Mouse (Mus musculus): Measurements from ENCODE around the gene Plekhd1. TPM values are rescaled to one million over a fixed set of nuclear protein-coding genes. Genes with fewer than 3 reads are reported as not detected.

Gene Plekhd1
- polyA plus RNA-seq, 1 experiment from 2014 or later = 0.10 TPM

GRCm38 (mm10) chr12:80706915-80707604 lies 14.7 kb downstream of the Plekhd1 start:
- no peaks in the 10 kb centered on the region for H3K27me3 ChIP-seq
- H3K9me3 ChIP-seq = no peaks in the 10 kb centered on the region
- 40% methylated on average over 6 of the region's 6 CpGs for WGBS
- no peak overlapping the region; the same call in 1 of the 2 replicates for H3K27ac ChIP-seq
- H3K4me3 ChIP-seq = no peak overlapping the region
- H3K4me2 ChIP-seq (replicated peaks) = no peak overlapping the region
- H3K9ac ChIP-seq = 0 out of 2 replicates have a peak overlapping the region, but pooled peaks have one; percentile 43
- peaks cover 15% of the 10 kb centered on the region for H3K4me1 ChIP-seq
- no peaks in the 10 kb centered on the region for H3K36me3 ChIP-seq
- ATAC-seq (ENCODE audit: low FRiP score, low read depth) = no peak

- Histone ChIP-seq H3K4me3 (no peak overlapping the region), H3K27ac (no peak overlapping the region), H3K9me3 (no peaks in the 10 kb centered on the region), H3K27me3 (no peaks in the 10 kb centered on the region), H3K4me2 (replicated peaks) (no peak overlapping the region), H3K36me3 (no peaks in the 10 kb centered on the region), H3K9ac (no peak overlapping the region), H3K4me1 (no peaks in the 10 kb centered on the region)
- WGBS = 73% methylated on average over 6 of the region's 6 CpGs
- ATAC-seq (ENCODE audit: low FRiP score, low read depth) = no peak
These were observed 23.5 kb downstream of the Plekhd1 start for GRCm38 (mm10) chr12:80715915-80716314.

- Histone ChIP-seq H3K9me3 (no peaks in the 10 kb centered on the region), H3K9ac (no peak overlapping the region), H3K36me3 (no peaks in the 10 kb centered on the region), H3K4me2 (replicated peaks) (no peak overlapping the region), H3K4me1 (no peaks in the 10 kb centered on the region), H3K4me3 (no peak overlapping the region), H3K27me3 (no peaks in the 10 kb centered on the region), H3K27ac (no peak overlapping the region)
- 74% methylated on average over 2 of the region's 2 CpGs for WGBS
- ATAC-seq (ENCODE audit: low FRiP score, low read depth) = no peak
These were observed 26.8 kb downstream of the Plekhd1 start for GRCm38 (mm10) chr12:80719141-80719540.

- Histone ChIP-seq H3K4me3 (no peak overlapping the region), H3K9me3 (no peaks in the 10 kb centered on the region), H3K27me3 (0 out of 2 replicates have a peak, but pooled peaks cover 2% of the 10 kb centered on the region), H3K36me3 (no peaks in the 10 kb centered on the region), H3K9ac (no peak overlapping the region), H3K4me1 (no peaks in the 10 kb centered on the region), H3K27ac (no peak overlapping the region), H3K4me2 (replicated peaks) (no peak overlapping the region)
- WGBS = 79% methylated on average over 12 of the region's 12 CpGs
- ATAC-seq (ENCODE audit: low FRiP score, low read depth) = no peak
These were observed 28.1 kb downstream of the Plekhd1 start for GRCm38 (mm10) chr12:80720507-80720906.

GRCm38 (mm10) chr12:80721458-80721857 lies 29.1 kb downstream of the Plekhd1 start:
- H3K9ac ChIP-seq = no peak overlapping the region
- WGBS = 84% methylated on average over 15 of the region's 15 CpGs
- H3K27me3 ChIP-seq = 0 out of 2 replicates have a peak, but pooled peaks cover 2% of the 10 kb centered on the region
- no peaks in the 10 kb centered on the region for H3K4me1 ChIP-seq
- no peaks in the 10 kb centered on the region for H3K36me3 ChIP-seq
- ATAC-seq (ENCODE audit: low FRiP score, low read depth) = no peak
- no peak overlapping the region for H3K4me2 ChIP-seq (replicated peaks)
- no peak overlapping the region for H3K27ac ChIP-seq
- no peak overlapping the region for H3K4me3 ChIP-seq
- no peaks in the 10 kb centered on the region for H3K9me3 ChIP-seq

- Histone ChIP-seq H3K4me1 (no peaks in the 10 kb centered on the region), H3K27ac (no peak overlapping the region), H3K9ac (no peak overlapping the region), H3K4me2 (replicated peaks) (no peak overlapping the region), H3K27me3 (peaks cover 5% of the 10 kb centered on the region; the same call in 1 of the 2 replicates), H3K36me3 (no peaks in the 10 kb centered on the region), H3K9me3 (no peaks in the 10 kb centered on the region), H3K4me3 (no peak overlapping the region)
- 30% methylated on average over 10 of the region's 10 CpGs for WGBS
- no peak for ATAC-seq (ENCODE audit: low FRiP score, low read depth)
These were observed 32.6 kb downstream of the Plekhd1 start for GRCm38 (mm10) chr12:80724853-80725559.

- peaks cover 5% of the 10 kb centered on the region; the same call in 1 of the 2 replicates for H3K27me3 ChIP-seq
- no peaks in the 10 kb centered on the region for H3K9me3 ChIP-seq
- H3K27ac ChIP-seq = no peak overlapping the region
- no peak overlapping the region for H3K4me2 ChIP-seq (replicated peaks)
- no peak overlapping the region for H3K9ac ChIP-seq
- no peak overlapping the region for H3K4me3 ChIP-seq
- no peaks in the 10 kb centered on the region for H3K4me1 ChIP-seq
- 22% methylated on average over 1 of the region's 1 CpGs for WGBS
- no peaks in the 10 kb centered on the region for H3K36me3 ChIP-seq
- ATAC-seq (ENCODE audit: low FRiP score, low read depth) = no peak
These were observed 35.8 kb downstream of the Plekhd1 start for GRCm38 (mm10) chr12:80728207-80728606.

GRCm38 (mm10) chr12:80728814-80729213 lies 36.4 kb downstream of the Plekhd1 start:
- H3K9me3 ChIP-seq = no peaks in the 10 kb centered on the region
- peaks cover 5% of the 10 kb centered on the region; the same call in 1 of the 2 replicates for H3K27me3 ChIP-seq
- no peak for ATAC-seq (ENCODE audit: low FRiP score, low read depth)
- no peak overlapping the region for H3K9ac ChIP-seq
- H3K4me2 ChIP-seq (replicated peaks) = no peak overlapping the region
- H3K4me1 ChIP-seq = no peaks in the 10 kb centered on the region
- H3K4me3 ChIP-seq = no peak overlapping the region
- H3K27ac ChIP-seq = no peak overlapping the region
- 45% methylated on average over 2 of the region's 2 CpGs for WGBS
- H3K36me3 ChIP-seq = no peaks in the 10 kb centered on the region

GRCm38 (mm10) chr12:80729758-80730530 lies 37.6 kb downstream of the Plekhd1 start:
- no peak overlapping the region for H3K27ac ChIP-seq
- H3K9ac ChIP-seq = no peak overlapping the region
- ATAC-seq (ENCODE audit: low FRiP score, low read depth) = no peak
- no peaks in the 10 kb centered on the region for H3K9me3 ChIP-seq
- H3K4me2 ChIP-seq (replicated peaks) = no peak overlapping the region
- H3K4me3 ChIP-seq = no peak overlapping the region
- H3K27me3 ChIP-seq = peaks cover 5% of the 10 kb centered on the region; the same call in 1 of the 2 replicates
- no peaks in the 10 kb centered on the region for H3K4me1 ChIP-seq
- 88% methylated on average over 12 of the region's 12 CpGs for WGBS
- no peaks in the 10 kb centered on the region for H3K36me3 ChIP-seq

GRCm38 (mm10) chr12:80730567-80730966 lies 38.2 kb downstream of the Plekhd1 start:
- ATAC-seq (ENCODE audit: low FRiP score, low read depth) = peak; percentile 85
- Histone ChIP-seq H3K4me2 (replicated peaks) (peak overlapping the region; percentile 35; the same call in 1 of the 2 replicates), H3K36me3 (no peaks in the 10 kb centered on the region), H3K9ac (no peak overlapping the region), H3K27ac (no peak overlapping the region), H3K9me3 (no peaks in the 10 kb centered on the region), H3K27me3 (peaks cover 3% of the 10 kb centered on the region; the same call in 1 of the 2 replicates), H3K4me1 (no peaks in the 10 kb centered on the region), H3K4me3 (no peak overlapping the region)
- WGBS = 10% methylated on average over 9 of the region's 9 CpGs

GRCm38 (mm10) chr12:80734526-80735470 lies 42.4 kb downstream of the Plekhd1 start:
- H3K4me1 ChIP-seq = peaks cover 12% of the 10 kb centered on the region
- no peaks in the 10 kb centered on the region for H3K36me3 ChIP-seq
- H3K9me3 ChIP-seq = no peaks in the 10 kb centered on the region
- no peak overlapping the region for H3K27ac ChIP-seq
- peaks cover 15% of the 10 kb centered on the region for H3K27me3 ChIP-seq
- H3K4me3 ChIP-seq = no peak overlapping the region
- no peak overlapping the region for H3K4me2 ChIP-seq (replicated peaks)
- ATAC-seq (ENCODE audit: low FRiP score, low read depth) = no peak
- 61% methylated on average over 13 of the region's 13 CpGs for WGBS
- H3K9ac ChIP-seq = no peak overlapping the region
